Mouse (Mus musculus): ENCODE measurements at regions not wholly inside any gene's neighbourhood (a gene's known extent, or its start where the extent isn't known, plus 50 kb on each side); places are given as distances from the start of the nearest gene placed in this dataset.

DNA sequence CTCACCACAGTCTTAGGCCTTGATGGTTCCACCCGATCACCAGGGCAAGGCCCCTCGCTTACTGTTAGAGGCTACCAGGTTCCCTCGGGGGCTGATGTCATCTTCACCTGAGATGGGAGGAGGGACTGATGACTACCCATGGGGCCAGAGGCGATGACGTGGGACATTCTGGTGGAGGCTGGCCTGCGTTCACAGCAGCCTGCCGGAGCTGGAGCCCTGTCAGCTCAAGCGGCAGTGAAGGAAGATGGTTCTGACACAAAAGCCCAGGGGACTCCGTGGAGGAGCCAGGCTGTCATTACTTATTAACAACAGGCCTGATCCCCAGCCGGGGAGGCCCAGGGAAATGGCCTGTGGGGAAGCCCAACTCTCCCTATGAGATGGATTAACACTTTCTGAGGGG is 121.3 kb upstream of the Atp6ap2 start:
- Histone ChIP-seq H3K27me3 (ENCODE audit: control insufficient read depth) (0 out of 2 replicates have a peak, but pooled peaks cover 2% of the 10 kb centered on the region), H3K4me3 (replicated peaks) (no peak overlapping the region), H3K36me3 (ENCODE audit: control insufficient read depth) (no peaks in the 10 kb centered on the region), H3K9me3 (ENCODE audit: control insufficient read depth, low read length) (no peaks in the 10 kb centered on the region), H3K4me1 (ENCODE audit: control insufficient read depth) (no peaks in the 10 kb centered on the region)
- TF ChIP-seq GATA1 (IDR thresholded peaks at IDR 0.05; ENCODE audit: low read length) (no peak), TAL1 (IDR thresholded peaks at IDR 0.05; ENCODE audit: low read length) (no peak)

DNA sequence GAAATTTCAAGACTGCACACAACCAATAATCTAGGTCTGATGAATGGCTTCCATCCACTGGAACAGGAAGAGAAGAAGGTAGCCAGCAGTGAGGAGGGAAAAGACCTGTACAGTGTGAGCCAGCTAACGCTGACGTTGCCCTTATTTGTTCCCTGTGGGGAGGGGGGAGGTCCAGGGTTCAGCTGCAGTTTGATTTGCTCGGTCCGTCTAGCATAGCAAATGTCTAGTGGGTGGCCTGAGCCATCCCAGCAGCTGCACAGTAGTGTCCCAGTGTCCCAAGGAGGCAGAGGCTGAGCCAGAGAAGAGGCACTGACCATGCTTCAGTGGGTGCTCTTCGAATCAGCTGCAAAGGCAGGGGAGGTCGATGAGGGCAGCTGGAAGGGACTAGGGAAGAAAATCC is 120.7 kb upstream of the Atp6ap2 start:
- Histone ChIP-seq H3K4me3 (replicated peaks) (no peak overlapping the region), H3K36me3 (ENCODE audit: control insufficient read depth) (no peaks in the 10 kb centered on the region), H3K9me3 (ENCODE audit: control insufficient read depth, low read length) (no peaks in the 10 kb centered on the region), H3K4me1 (ENCODE audit: control insufficient read depth) (no peaks in the 10 kb centered on the region), H3K27me3 (ENCODE audit: control insufficient read depth) (0 out of 2 replicates have a peak, but pooled peaks cover 2% of the 10 kb centered on the region)
- TF ChIP-seq GATA1 (IDR thresholded peaks at IDR 0.05; ENCODE audit: low read length) (no peak), TAL1 (IDR thresholded peaks at IDR 0.05; ENCODE audit: low read length) (no peak)

DNA sequence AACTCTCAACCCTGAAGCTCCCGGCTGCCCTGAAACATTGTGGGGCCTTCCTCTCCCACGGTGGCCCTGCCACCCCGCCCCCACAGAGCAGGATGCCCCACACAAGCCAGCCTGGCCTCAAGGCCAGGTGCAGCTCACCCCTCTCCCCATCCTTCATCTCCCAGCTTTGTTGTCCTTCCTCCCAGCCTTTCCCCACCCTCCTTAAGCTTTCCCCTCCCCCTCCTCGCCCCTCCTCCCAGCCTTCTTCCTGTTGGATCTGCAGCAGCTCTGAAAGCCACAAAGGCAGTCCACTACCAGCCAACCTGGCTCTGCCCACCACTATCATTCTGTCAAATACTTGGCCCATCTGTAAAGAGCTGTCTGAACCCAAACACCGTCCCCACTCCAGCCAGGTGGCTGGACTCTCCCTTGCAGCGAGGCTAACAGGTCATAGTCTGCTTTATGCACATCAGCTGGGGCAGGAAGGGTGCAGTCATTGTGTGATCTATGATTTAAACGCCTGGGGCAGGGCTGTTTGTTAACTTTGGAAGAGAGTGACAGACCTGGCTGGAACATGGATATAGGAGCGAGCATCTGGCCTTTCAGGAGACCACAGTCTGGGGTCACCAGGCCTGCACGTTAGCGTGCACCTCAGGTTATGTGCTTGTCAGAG is 119.9 kb upstream of the Atp6ap2 start:
- Histone ChIP-seq H3K9me3 (ENCODE audit: control insufficient read depth, low read length) (no peaks in the 10 kb centered on the region), H3K4me1 (ENCODE audit: control insufficient read depth) (no peaks in the 10 kb centered on the region), H3K4me3 (replicated peaks) (no peak overlapping the region), H3K27me3 (ENCODE audit: control insufficient read depth) (0 out of 2 replicates have a peak, but pooled peaks cover 2% of the 10 kb centered on the region), H3K36me3 (ENCODE audit: control insufficient read depth) (no peaks in the 10 kb centered on the region)
- no peak for TF ChIP-seq TAL1 (IDR thresholded peaks at IDR 0.05; ENCODE audit: low read length)
- no peak for TF ChIP-seq GATA1 (IDR thresholded peaks at IDR 0.05; ENCODE audit: low read length)

DNA sequence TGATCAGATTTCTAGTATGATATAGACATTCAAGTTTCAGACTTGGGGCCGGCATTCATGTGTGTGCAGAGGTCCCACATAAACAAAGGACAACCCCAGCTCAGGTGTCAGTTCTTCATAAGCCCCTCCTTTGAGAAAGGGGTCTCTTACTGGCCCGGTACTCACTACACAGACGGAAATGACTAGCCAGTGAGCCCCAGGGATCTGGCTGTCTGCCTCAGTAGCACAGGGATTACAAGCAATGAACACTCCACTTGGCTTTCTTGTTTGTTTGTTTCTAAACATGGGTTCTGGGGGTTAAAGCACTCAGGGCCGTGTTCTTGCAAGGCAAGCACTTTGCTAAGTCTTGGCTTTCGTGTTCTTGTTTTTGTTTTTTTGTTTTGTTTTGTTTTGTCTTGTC is 115.3 kb upstream of the Atp6ap2 start:
- no peak overlapping the region for H3K4me3 ChIP-seq (replicated peaks)
- no peaks in the 10 kb centered on the region for H3K36me3 ChIP-seq (ENCODE audit: control insufficient read depth)
- no peaks in the 10 kb centered on the region for H3K27me3 ChIP-seq (ENCODE audit: control insufficient read depth)
- H3K9me3 ChIP-seq (ENCODE audit: control insufficient read depth, low read length) = no peaks in the 10 kb centered on the region
- no peak for TF ChIP-seq GATA1 (IDR thresholded peaks at IDR 0.05; ENCODE audit: low read length)
- H3K4me1 ChIP-seq (ENCODE audit: control insufficient read depth) = no peaks in the 10 kb centered on the region

DNA sequence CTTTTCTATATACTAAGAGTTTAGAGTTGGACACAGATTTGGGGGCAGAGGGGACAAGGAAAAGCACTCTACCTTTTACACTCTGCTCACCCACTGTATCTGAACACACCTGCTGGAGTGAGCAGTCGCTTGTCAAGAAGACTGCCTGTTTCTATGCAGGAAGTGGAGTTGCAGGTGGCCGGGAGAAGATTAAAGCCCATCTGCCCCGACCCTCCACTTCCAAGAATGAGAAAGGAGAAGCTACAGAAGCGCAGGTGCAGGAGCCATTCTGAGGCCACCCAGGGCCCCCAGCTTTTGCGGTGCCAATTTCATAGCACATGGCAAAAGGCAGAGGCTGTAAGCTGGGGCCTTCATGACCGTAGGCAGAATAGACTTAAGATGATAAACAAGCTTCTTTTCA is 108.4 kb upstream of the Atp6ap2 start:
- H3K27me3 ChIP-seq (ENCODE audit: control insufficient read depth) = no peaks in the 10 kb centered on the region
- TF ChIP-seq GATA1 (IDR thresholded peaks at IDR 0.05; ENCODE audit: low read length) = no peak
- TF ChIP-seq TAL1 (IDR thresholded peaks at IDR 0.05; ENCODE audit: low read length) = no peak
- no peak overlapping the region for H3K4me3 ChIP-seq (replicated peaks)
- H3K9me3 ChIP-seq (ENCODE audit: control insufficient read depth, low read length) = no peaks in the 10 kb centered on the region
- H3K36me3 ChIP-seq (ENCODE audit: control insufficient read depth) = no peaks in the 10 kb centered on the region
- no peaks in the 10 kb centered on the region for H3K4me1 ChIP-seq (ENCODE audit: control insufficient read depth)

DNA sequence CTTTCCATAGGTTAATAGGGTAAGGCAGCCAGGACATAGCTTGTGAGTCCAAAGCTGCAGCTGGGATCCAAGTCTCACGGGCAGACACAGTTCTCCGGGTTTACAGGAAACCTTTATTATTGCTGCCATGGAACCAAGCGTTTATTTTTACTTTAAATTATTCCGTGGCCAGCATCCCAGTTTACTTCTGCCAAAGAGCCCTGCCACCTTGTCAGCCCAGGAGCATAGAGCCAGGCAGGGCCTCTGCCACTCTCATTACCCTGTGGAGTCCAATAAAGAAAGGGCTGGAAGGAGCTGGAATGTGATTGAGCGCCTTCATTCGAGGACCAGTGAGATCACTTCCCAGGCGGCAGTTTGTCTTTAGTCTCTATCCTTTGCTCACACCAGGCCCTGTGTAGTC is 96.6 kb upstream of the Atp6ap2 start:
- H3K9me3 ChIP-seq (ENCODE audit: control insufficient read depth, low read length) = peaks cover 4% of the 10 kb centered on the region
- TF ChIP-seq TAL1 (IDR thresholded peaks at IDR 0.05; ENCODE audit: low read length) = no peak
- TF ChIP-seq GATA1 (IDR thresholded peaks at IDR 0.05; ENCODE audit: low read length) = no peak
- no peaks in the 10 kb centered on the region for H3K27me3 ChIP-seq (ENCODE audit: control insufficient read depth)

DNA sequence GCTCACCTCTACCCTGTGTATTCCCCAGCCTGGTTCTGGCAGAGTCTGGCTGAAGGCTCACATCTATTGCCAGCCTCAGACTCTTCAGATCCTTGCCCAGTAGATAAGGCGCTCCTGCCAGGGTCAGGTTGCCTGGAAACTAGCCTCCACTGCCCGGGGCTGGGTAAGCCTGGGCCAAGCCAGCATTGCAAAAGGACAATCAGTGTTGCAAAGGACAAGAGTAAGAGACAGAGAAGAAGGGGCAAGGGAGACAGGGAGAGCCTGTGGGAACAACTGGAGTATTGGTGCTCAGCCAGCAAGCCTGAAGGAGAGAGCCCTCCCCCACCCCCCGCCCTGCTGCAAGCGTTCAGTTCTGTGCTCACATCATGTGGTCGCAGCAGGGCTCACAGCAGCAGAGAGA is 94.4 kb upstream of the Atp6ap2 start:
- TF ChIP-seq GATA1 (IDR thresholded peaks at IDR 0.05; ENCODE audit: low read length) (no peak), TAL1 (IDR thresholded peaks at IDR 0.05; ENCODE audit: low read length) (no peak)
- Histone ChIP-seq H3K4me3 (replicated peaks) (no peak overlapping the region), H3K36me3 (ENCODE audit: control insufficient read depth) (no peaks in the 10 kb centered on the region), H3K9me3 (ENCODE audit: control insufficient read depth, low read length) (peaks cover 4% of the 10 kb centered on the region), H3K27me3 (ENCODE audit: control insufficient read depth) (no peaks in the 10 kb centered on the region), H3K4me1 (ENCODE audit: control insufficient read depth) (peaks cover 26% of the 10 kb centered on the region)

More for the DNA sequence above, 96.6 kb upstream of the Atp6ap2 start:
- Histone ChIP-seq H3K4me3 (replicated peaks) (no peak overlapping the region), H3K4me1 (ENCODE audit: control insufficient read depth) (peaks cover 26% of the 10 kb centered on the region), H3K36me3 (ENCODE audit: control insufficient read depth) (no peaks in the 10 kb centered on the region)

DNA sequence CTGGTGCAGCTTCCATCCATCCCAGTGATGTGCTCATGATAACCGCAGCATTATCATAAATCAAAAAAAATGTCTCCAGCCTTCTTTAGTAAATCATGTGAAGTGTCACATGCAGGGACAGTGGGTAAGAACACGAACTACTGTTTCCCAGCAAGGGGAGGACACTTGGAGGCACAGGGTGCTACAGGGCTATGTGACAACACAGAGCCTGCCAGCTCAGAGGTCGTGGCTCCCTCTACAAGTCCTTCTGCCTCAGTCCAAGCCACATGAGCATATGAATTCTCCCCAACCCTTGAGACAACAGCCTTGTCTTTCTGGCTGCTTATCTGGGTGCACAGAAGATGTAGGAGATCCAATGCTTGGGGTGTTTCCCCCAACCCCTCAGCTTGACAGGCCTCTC is 93.7 kb upstream of the Atp6ap2 start:
- no peak overlapping the region for H3K4me3 ChIP-seq (replicated peaks)
- peaks cover 4% of the 10 kb centered on the region for H3K9me3 ChIP-seq (ENCODE audit: control insufficient read depth, low read length)
- TF ChIP-seq TAL1 (IDR thresholded peaks at IDR 0.05; ENCODE audit: low read length) = no peak
- TF ChIP-seq GATA1 (IDR thresholded peaks at IDR 0.05; ENCODE audit: low read length) = no peak
- peaks cover 26% of the 10 kb centered on the region for H3K4me1 ChIP-seq (ENCODE audit: control insufficient read depth)
- H3K27me3 ChIP-seq (ENCODE audit: control insufficient read depth) = no peaks in the 10 kb centered on the region
- no peaks in the 10 kb centered on the region for H3K36me3 ChIP-seq (ENCODE audit: control insufficient read depth)

DNA sequence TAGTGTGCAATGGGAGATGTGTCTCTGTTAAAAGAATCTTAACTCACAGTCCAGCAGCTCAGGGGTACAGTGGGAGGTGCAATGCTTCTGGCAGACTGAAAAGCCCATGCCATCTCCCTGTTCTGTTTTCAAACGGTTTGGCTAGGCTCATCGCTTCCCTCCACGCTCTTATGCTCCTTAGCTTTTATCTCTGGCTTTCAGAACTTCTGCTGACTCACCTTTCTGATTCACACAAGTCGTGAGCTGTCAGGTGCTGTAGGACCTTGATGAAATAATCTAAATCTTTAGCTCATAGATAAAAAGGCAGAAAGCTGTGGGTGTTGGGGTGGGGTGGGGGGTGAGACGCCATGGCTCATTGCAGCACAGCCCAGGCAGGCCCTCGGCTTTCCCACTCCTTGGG is 93.1 kb upstream of the Atp6ap2 start:
- H3K4me1 ChIP-seq (ENCODE audit: control insufficient read depth) = peaks cover 26% of the 10 kb centered on the region
- no peak overlapping the region for H3K4me3 ChIP-seq (replicated peaks)
- H3K27me3 ChIP-seq (ENCODE audit: control insufficient read depth) = no peaks in the 10 kb centered on the region
- TF ChIP-seq GATA1 (IDR thresholded peaks at IDR 0.05; ENCODE audit: low read length) (no peak), TAL1 (IDR thresholded peaks at IDR 0.05; ENCODE audit: low read length) (no peak)
- H3K9me3 ChIP-seq (ENCODE audit: control insufficient read depth, low read length) = peaks cover 4% of the 10 kb centered on the region
- no peaks in the 10 kb centered on the region for H3K36me3 ChIP-seq (ENCODE audit: control insufficient read depth)

DNA sequence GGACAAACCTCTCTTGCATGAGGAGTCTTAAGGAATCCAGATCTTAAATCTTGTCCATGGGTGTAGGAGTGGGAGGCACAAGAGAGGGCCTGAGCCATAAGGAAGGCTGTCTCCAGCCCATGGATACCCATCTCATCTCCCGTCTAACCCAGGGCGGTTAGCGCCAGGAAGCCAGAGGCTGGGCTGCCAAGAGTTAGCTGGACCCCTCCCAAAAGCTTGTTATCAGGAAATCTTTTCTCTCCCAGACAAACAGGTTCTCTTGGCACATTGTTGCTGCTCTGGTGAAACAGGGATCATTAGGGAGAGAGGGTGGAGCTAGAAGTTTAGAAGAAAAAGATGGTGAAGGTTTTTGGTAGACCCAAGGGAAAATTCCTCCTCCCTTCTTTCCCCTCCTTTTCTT is 87.0 kb upstream of the Atp6ap2 start:
- no peak for TF ChIP-seq TAL1 (IDR thresholded peaks at IDR 0.05; ENCODE audit: low read length)
- TF ChIP-seq GATA1 (IDR thresholded peaks at IDR 0.05; ENCODE audit: low read length) = no peak
- H3K4me1 ChIP-seq (ENCODE audit: control insufficient read depth) = no peaks in the 10 kb centered on the region
- H3K9me3 ChIP-seq (ENCODE audit: control insufficient read depth, low read length) = no peaks in the 10 kb centered on the region
- H3K36me3 ChIP-seq (ENCODE audit: control insufficient read depth) = no peaks in the 10 kb centered on the region
- H3K27me3 ChIP-seq (ENCODE audit: control insufficient read depth) = no peaks in the 10 kb centered on the region; the same call in 1 of the 2 replicates
- no peak overlapping the region for H3K4me3 ChIP-seq (replicated peaks)

Measured in erythroblast, embryonic 14.5 days (primary cell).